Mouse (Mus musculus) heart, adult 2 months (tissue): ENCODE results near the gene Umps.

ENCODE experiments used
- CTCF ChIP-seq: fragments of 200-600 bp; IDR thresholded peaks from 2 replicates; pipeline ENCODE4 v1.8.1; 2022; ENCODE audit warnings: antibody characterized with exemption, mild to moderate bottlenecking, moderate library complexity
- EP300 ChIP-seq: fragments of 200-500 bp; IDR thresholded peaks from 2 replicates; pipeline ENCODE4 v1.6.1; 2011; ENCODE audit warnings: low read depth, low read length, control low read depth; ENCODE audit not compliant: insufficient read depth
- POLR2A ChIP-seq: fragments of 200-500 bp; IDR thresholded peaks from 2 replicates; pipeline ENCODE4 v1.6.1; 2011; ENCODE audit warnings: mild to moderate bottlenecking, low read depth, low read length, control low read depth; ENCODE audit not compliant: insufficient read depth

DNA sequence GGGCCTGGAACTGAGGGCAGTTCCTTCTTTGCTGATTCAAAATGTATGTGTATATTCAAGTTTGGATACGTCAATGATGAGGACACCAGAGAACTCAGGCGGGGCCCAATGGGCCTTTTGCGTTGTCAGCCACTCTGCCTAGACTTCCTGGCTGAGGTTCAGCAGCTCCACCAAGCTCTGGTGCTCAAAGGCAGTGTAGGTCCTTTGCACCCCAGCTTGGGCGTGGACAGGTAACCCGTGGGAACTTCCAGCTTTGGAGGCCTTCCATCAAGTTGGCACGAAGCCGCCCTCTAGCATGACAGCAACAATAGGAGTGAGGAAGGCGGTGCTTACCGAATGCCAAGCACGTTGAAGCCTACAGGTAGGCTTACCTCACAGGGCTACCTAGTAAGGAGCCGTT lies 33.4 kb downstream of the Umps start:
- TF ChIP-seq CTCF (no peak), POLR2A (no peak), EP300 (no peak)
